Mouse (Mus musculus): ENCODE measurements around the gene Ap2s1.
"Not testable (repeated sequence)": the region's sequence is repeated elsewhere in the genome, so short reads cannot be mapped to it uniquely, and the experiment has no call there.

Gene Ap2s1

GRCm38 (mm10) chr7:16738073-16738696, at the start of gene Ap2s1:
Ap2s1 (plus strand) TSS chr7:16738410.
- DNase-seq (ENCODE audit: low spot score) = peak; percentile 84

GRCm38 (mm10) chr7:16689196-16689595, 49.0 kb upstream of the Ap2s1 start:
- no peak for DNase-seq (ENCODE audit: low spot score)

GRCm38 (mm10) chr7:16695025-16695424, 43.2 kb upstream of the Ap2s1 start:
- no peak for DNase-seq (ENCODE audit: low spot score)

GRCm38 (mm10) chr7:16699042-16699441, 39.2 kb upstream of the Ap2s1 start:
- no peak for DNase-seq (ENCODE audit: low spot score)

- DNase-seq (ENCODE audit: low spot score) = no peak
These were observed 37.6 kb upstream of the Ap2s1 start for GRCm38 (mm10) chr7:16700583-16700982.

- DNase-seq (ENCODE audit: low spot score) = no peak
These were observed 31.8 kb upstream of the Ap2s1 start for GRCm38 (mm10) chr7:16706385-16706784.

GRCm38 (mm10) chr7:16708244-16708643, 30.0 kb upstream of the Ap2s1 start:
- no peak for DNase-seq (ENCODE audit: low spot score)

GRCm38 (mm10) chr7:16710604-16711003, 27.6 kb upstream of the Ap2s1 start:
- no peak for DNase-seq (ENCODE audit: low spot score)

- no peak for DNase-seq (ENCODE audit: low spot score)
These were observed 25.4 kb upstream of the Ap2s1 start for GRCm38 (mm10) chr7:16712633-16713415.

- DNase-seq (ENCODE audit: low spot score) = not testable (repeated sequence)
These were observed 21.6 kb upstream of the Ap2s1 start for GRCm38 (mm10) chr7:16716456-16717152.

GRCm38 (mm10) chr7:16721629-16722028, 16.6 kb upstream of the Ap2s1 start, which contains the start of gene Ceacam9:
Ceacam9 (plus strand) TSS chr7:16721929.
- no peak for DNase-seq (ENCODE audit: low spot score)

- DNase-seq (ENCODE audit: low spot score) = not testable (repeated sequence)
These were observed 15.7 kb upstream of the Ap2s1 start for GRCm38 (mm10) chr7:16722490-16722889.

GRCm38 (mm10) chr7:16728596-16729348, 9.4 kb upstream of the Ap2s1 start:
- DNase-seq (ENCODE audit: low spot score) = no peak

- not testable (repeated sequence) for DNase-seq (ENCODE audit: low spot score)
These were observed 8.6 kb upstream of the Ap2s1 start for GRCm38 (mm10) chr7:16729563-16729962.

GRCm38 (mm10) chr7:16730791-16731190, 7.4 kb upstream of the Ap2s1 start:
- DNase-seq (ENCODE audit: low spot score) = no peak

GRCm38 (mm10) chr7:16731893-16732422, 6.3 kb upstream of the Ap2s1 start:
- DNase-seq (ENCODE audit: low spot score) = no peak

- no peak for DNase-seq (ENCODE audit: low spot score)
These were observed 571 bp upstream of the Ap2s1 start for GRCm38 (mm10) chr7:16737606-16738072.

GRCm38 (mm10) chr7:16739056-16739604, 920 bp downstream of the Ap2s1 start:
- no peak for DNase-seq (ENCODE audit: low spot score)

- no peak for DNase-seq (ENCODE audit: low spot score)
These were observed 7.2 kb downstream of the Ap2s1 start for GRCm38 (mm10) chr7:16745373-16745772.

- no peak for DNase-seq (ENCODE audit: low spot score)
These were observed 7.9 kb downstream of the Ap2s1 start for GRCm38 (mm10) chr7:16746093-16746492.

- DNase-seq (ENCODE audit: low spot score) = no peak
These were observed 9.4 kb downstream of the Ap2s1 start for GRCm38 (mm10) chr7:16747656-16748055.

All from urinary bladder, postnatal 10 days (tissue).